Mouse (Mus musculus): ENCODE results near the gene Nkain4.
A peak's percentile ranks its signal among the peaks of the same experiment; 100 is the strongest.

Nkain4 gene

DNA sequence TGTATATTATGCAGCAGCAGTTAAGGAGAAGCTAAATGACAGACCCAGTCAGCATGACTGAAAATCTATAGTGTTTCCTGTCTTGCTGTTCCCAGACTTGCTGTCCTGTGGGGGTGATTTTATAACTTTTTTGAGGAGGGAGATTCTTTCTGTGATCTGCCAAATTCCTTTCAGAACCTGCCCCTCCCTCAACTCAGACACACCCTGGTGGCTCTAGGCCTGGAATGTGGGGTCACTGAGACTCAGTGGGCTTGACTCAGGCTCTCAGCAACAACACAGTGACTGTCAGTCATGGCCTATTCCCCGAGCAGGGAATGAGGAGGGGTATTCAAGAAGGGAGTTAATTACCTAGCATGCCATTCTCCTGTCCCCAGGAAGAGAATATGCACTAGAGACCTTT lies 4.6 kb downstream of the Nkain4 start:
- DNase-seq: no peak

DNA sequence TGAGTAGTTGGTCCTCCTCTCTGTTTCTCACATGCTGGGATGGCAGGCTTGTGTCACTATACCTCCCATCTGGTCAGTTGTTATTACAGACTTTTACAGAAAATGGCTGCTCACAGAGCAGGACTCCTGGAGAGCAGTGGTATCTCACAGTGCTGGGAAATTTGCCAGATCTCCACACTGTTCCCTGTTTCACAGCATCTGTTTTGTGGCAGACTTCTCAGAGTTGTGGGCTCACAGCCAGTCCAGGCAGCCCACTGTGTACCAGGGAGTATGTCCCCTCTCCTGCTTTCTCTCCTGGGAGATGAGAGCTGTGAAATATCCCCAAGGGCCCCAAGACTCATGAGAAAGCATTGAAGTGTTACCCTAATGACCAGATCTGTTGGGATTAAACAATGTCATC lies 12.6 kb downstream of the Nkain4 start:
- DNase-seq: no peak

DNA sequence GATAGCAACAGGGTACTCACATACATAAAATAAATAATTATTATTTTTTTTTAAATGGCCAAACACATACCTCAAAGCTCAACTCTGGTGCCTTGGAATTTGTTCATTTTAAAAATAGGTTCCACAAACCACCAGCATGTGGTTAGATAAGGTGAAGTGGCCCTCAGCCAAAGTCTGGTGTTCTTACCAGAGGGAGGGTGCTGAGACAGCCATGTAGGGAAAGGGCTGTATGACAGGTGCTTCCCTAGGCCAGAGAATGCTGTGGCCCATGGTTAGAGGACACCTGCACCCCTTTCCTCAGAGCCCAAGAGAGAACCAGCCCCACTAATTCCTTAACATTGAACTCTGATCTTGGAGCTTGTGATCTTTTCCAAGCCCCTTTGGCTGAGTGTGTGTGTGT lies 14.3 kb downstream of the Nkain4 start:
- DNase-seq: no peak

DNA sequence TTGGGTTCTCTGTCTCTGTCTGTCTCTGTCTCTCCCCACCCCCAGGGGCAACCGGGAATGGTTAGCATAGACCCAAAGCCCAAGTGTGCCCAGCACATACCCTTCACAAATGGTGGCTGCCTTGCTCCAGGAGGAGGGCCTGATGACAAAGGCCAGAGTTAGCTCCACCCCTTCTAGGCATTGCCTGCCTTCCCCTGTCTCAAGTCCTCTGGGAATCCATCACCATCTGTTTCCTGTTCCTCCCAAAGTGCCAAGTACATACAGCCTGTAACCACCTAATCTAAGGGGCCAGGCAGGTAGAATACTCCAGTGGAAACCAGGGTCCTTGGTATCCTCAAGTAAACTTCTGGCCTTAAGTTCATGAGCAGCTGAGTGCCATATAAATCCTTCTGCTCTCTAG lies 22.1 kb downstream of the Nkain4 start:
- no peak for DNase-seq

DNA sequence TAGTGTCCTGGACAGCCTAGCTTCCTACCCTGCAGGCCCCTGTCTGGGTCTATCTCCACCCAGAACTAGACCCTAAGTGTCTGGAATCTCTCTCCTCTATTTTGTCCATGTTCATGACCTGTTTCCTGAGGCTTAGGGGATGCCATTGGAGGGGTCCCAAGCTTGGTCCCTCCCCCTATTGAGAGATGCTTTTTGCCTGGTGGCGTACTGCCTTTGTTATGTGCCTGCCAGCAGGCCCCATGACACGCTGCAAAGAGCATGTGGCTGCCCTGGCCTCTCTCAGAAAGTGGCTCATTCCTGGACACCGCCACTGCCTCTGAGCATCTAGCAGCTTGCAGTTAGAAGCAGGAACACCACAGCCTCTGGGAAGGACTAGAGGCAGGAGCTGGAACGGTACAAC lies 25.8 kb downstream of the Nkain4 start, which contains the start of gene Birc7:
Gene Birc7 (plus strand): TSS at position 301 of the 400 bp plus-strand sequence.
- no peak for DNase-seq

DNA sequence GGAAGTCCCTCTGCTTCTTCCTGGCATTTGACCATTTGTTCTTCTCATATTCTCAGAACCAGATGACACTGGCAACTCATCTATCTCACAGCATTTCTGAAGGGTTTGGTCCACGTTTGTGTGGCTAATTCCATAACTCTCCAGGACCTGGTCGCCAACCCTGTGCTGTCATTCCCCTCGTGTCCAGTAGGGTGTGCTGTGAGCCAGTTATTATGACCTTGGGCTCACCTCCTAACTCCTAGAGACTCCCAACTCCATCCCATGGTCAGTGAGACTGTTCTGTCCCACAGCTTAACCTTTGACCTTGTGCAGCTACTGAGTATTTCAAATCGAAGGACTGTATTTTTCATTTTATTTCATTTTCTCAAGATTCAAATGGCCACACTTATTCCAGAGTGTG lies 29.3 kb downstream of the Nkain4 start:
- DNase-seq: peak; percentile 78 to 86

DNA sequence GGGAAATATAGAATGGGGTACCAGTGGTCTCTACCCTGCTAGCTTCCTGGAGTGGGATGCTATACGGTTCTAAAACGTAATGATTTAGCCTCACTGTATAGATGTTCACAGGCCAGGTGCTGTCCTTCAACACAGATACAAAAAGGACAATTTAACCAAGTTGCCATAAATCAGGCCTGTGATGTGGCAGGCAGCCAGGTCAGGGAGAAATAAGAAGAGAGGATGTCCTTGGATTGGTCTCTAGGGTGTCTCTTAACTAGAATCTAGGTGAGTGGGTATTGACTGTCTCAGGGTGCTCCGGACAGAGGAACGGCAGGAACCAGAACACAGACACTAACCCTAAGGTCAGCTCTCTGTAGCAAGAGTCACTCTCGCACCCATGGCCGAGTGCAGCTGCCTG lies 31.8 kb downstream of the Nkain4 start:
- no peak for DNase-seq

DNA sequence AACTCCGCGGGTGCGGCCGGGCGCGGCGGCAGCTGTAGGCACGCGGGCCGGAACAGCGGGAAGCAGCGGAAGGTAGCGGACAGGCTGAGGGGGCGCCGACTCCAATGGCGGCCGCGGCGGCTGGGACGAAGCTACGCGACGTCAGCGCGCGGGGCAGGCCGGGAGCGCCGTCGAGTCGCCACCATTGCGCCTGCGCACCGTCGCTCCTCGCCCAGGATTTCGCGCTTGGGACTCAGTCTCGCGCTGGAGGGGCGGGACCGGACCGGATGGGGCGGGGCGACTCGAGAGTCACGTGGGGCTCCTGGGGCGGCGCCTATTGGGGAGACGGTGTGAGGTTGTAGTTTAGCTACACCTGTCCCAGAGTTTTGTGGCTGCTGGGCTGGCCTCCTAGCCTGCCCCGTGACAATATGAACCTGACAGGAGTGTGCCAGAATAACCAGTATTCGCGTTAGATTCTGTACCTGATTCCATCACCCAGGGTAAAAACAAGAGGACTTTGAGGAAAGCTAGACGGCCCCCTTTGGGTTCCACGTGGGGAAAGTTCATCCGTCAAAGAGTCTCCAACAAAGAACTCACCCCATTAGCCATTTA lies 33.6 kb downstream of the Nkain4 start, which contains the start of gene Ythdf1:
Gene Ythdf1 (minus strand): TSS at position 140 of the 591 bp plus-strand sequence.
- peak; percentile 95 to 99 for DNase-seq

DNA sequence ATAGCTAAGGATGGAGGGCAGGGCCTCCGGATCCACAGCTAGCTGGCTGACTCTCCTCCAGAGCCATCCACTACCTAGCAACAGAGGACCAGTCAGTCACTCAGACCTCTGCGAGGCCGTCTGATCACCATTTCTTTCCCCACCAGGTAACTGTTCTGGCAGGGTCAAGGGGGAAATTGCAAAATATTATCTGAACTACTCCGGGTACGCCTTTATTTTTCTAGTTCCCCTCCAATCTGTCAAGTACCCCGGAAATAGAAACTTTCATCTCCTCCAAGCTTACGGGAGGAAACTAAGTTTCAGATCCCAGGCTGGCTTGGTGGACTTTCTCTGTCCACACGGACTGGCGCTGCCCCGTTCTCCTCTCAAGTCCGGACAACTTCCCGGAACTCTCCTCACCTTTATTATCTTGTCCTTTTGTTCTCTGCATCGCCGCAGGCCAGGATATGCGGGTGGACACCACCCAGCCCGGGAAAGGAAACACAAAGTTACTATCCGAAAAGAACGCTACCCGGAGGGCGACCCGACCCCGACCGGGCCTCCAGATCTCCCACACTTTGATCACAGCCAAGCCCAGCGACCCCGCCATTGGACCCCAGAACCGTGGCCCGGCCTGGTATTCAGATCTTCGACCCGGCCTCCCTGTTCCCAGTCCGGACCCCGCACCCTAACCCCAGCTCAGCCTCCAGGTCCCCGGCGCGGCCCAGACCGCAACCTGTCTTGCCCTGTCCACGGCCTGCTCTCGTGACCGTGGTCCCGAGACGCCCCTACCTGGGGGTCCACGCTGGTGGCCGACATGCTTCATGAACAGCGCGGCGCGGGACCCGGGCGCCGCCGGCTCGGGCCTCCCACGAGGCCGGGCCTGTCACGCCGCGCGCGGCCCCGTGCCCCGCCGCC lies 34.3 kb downstream of the Nkain4 start:
- DNase-seq: peak in 1 of 2 experiments; percentile 34

DNA sequence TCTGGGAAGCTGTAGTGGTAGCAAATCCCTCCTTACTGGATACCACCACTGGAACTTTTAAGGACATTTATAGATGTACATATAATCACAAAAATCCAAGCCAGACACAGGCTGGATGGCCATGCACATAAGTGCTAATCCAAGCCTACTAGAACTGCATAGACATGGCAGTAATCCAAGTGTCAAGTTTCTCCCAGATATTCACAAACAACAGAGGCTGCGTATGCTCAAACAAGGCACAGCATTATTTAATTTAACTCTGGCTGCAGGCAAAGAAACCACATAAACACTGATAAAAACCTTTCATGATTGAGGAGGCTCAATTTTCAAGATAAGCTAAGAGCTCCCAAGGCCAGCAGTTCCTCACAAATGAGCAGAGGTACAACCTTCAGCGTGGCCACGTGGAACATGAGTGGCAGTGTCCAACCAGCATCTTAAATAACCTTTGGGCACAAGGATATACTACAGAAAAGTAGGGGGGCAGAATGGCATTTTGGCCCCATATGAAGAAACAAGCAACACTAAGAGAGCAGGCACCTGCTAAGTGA lies 38.5 kb downstream of the Nkain4 start:
- no peak for DNase-seq

DNA sequence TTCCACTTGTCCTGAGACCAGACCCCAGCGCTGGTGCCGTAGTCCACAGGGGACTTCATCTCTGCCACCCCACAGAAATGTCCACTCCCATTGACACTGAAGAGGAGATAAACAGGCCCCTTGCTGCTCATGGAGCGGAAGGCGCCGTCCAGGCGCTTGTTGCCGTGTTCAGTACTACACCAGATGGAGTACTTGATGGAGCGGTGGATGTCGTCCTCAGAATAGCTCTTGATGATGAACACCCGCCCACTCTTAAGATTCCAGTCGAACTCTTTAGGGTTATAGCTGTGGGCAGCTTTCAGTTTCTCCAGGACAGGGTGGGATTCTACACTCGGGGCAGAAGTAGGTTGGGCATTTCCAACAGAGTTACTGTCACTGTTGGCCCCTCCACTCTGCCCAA lies 43.6 kb downstream of the Nkain4 start:
- no peak for DNase-seq

DNA sequence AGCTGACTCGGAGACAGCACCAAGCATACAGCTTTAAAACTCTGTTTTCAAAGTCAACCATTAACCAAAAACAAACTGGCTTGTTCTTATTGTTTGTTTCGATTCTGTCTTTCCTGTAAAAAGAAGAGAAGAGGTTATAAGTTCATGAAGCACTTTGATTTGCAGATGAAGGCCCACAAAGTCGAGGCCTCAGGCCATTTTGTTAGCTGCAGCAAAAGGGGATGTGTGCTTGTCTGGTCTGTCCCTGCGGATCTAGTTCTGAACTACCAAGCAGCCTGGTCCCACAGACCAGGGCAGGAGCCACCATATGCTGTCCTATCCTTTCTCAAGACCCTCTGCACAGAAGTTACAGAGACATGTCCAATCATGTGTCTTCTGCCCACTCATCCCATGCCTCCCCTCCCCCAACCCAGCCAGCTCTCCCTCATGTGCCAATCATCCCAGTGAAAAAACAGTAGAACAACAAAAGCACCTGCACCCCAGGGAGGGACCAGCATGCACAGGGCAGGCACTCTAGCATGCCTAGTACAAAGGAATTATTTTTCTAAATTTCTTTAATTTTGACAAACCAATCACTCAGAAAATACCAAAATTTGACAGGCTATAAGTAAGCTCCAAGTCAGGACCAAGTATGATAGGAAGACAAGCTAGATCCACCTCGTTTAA lies 48.8 kb downstream of the Nkain4 start:
- DNase-seq: no peak

DNA sequence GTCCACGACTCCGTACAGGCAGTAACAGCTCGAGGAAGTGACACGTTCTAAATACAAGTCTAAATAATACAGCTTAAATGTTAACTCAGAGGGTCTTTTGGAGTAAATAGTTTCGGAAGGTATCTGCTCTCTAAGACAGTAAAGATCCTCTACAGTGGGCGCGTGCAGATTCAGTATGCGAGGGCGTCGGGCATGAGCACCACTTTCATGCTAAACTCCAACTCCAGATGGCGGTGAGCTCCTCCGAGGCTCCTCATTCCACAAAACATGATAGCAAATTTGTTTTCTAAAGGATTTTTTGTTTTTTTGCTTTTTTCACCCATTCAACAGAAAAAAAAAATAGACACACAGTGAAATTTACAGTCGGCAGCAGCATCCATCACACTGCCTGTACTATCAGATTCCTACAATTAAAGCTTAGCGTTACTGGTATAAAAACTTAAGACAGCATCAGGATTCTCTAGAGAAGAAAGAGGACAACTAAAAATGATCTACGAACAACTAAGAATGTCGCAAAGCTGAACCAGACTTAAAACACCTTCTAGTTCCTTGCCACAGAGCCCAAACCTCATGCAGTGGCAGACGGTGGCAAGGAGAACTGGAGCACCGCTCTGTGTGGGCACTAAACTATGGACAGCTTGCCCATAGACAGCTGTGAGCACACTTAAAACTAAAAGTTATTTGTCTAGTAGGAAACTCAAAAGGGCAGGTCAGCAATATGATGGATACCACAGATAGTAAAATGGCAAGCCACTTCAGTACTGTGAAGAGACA lies 49.9 kb downstream of the Nkain4 start:
- no peak for DNase-seq

DNA sequence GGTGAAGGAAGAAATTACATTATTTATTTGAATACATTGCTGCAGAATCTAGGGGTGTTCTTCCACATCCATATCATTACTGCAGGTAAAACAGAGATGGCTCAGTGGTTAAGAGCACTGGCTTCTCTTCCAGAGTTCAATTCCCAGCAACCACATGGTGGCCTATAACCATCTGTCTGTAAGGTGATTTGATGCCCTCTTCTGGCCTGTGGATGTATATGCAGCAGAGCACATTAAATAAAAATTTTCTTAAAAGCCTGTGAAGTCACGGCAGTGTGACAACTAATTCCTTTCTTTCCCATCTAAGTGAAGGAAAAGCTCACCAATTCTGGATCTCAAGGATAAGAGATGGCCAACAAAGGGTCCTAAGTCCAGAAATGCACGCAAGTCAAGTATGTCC lies 52.4 kb downstream of the Nkain4 start:
- peak; percentile 53 to 59 for DNase-seq

DNA sequence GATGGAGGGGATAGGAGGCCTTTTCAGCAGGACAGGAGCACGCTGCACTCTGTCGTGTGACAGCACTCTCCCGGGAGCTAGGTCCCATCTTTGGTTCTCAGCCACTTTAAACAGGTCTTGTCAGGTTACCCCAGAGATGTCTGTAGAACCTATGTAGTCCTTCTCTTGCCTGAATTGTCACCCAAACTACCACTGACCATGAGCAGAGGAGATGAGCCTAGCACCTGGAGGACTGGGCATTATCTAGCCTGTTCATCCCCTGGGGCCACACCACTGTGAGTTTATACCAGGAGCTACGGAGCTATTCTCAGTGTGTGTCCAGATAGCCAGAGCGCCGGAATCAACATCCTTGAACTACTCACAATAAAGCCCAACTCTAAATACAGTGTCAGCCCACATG lies 56.6 kb downstream of the Nkain4 start:
- no peak for DNase-seq

DNA sequence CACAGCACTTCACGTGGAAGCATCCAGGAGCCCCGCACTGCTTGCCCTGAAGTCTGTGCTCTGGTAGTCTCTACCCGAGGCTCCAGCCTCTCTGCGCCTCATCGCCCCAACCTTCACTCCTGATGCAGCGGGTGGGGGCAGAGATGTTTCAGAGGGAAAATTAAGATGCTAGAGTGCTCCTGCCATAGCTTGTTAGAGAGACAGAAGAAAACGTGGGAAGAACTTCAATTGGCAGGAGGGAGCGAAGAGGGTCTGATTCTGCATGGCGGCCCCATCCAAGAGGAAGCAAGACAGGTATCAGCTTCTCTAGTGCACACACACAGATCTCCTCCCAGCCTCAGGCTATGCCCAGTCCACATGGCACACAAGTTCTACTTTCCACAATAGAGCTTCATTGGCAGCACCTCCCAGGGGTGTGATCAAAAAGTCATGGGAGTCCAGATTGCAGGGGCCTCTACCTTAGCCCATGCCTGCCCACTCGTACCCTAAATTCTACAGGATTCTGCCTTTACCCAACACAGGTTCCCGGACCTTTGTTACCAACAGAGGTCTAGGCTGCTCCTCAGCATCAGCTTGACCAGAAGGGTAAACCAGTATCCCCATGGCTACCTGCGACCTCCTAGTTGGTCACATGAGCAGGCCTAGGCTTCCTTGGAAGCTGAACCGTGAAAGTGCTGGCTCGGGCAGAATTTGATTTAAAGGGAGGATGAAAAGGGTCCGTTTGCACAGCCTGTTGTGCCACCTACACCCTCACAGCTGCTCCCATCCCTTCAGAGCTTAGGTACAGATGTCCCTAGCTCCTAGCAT lies 57.5 kb downstream of the Nkain4 start:
- DNase-seq: peak in 1 of 2 experiments; percentile 46

DNA sequence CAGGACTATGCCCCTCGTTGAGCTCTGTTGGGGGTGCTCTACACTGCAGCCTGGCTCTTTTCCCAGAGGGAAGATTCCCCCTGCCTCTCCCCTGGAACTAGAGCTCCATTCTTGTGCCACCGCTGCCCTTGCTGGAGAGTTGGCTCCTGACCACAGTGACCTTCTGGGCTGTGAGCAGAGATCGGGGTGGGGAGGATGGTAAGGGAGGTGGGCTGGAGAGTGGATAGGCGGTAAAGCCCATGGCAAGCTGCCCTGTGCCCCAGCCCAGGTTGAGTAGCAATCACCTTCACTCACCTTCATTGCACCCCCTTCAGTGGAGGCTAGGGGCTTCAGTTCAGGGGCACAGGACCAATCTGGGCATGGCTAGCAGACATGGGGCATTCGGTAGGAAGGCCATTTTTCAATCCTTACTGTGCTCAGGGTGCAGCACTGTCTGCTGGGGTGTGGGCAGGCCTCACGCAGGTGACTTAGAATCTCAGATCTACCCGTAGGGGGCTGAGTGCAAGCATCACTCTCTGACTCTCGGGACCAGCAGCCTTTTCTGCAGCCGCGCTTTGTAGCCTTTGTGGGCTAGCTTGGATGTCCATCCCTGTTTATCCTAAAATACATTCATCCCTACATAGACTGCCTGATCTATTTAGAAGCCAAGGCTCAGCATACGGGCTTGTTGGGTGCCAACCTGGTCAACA lies 58.5 kb downstream of the Nkain4 start:
- peak; percentile 51 to 54 for DNase-seq

DNA sequence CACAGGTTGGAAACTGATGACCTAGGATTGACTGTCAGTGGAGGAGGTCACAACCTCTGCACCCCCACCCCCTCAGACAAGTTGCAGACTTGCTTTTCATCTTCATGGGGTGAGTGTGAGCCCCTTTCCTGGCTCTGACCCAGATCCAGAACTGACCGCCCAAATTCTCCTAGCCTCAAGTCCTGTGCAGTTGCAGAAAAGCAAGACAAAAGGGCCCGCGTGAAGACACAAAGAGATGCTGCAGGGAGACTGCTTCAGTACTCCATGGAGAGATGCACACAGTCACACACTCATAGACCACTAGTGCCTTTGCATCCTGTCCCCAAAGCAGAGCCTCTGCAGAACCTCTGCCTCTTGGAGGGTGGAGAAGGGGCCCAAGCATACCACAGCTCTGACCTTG lies 59.2 kb downstream of the Nkain4 start:
- DNase-seq: peak; percentile 45 to 62

DNA sequence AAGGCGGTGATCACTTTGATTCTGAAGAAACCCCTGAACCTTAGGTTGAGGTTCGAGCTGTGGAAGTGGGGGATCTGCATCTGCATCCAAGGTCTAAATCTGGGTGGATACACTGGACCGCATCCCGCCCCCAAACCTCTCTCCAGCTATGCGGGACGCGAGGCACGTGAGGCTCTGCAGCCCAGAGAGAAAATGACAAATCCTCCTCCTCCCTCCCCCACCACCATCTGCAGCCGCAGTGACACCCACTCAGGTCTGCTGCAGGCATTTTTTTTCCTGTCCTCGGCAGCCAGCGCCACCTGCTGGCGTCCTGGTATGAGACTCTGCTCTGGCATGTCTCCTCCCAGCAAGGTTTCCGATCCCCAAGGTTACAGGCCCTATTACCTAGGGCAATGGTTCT lies 59.8 kb downstream of the Nkain4 start:
- peak; percentile 96 to 98 for DNase-seq

DNA sequence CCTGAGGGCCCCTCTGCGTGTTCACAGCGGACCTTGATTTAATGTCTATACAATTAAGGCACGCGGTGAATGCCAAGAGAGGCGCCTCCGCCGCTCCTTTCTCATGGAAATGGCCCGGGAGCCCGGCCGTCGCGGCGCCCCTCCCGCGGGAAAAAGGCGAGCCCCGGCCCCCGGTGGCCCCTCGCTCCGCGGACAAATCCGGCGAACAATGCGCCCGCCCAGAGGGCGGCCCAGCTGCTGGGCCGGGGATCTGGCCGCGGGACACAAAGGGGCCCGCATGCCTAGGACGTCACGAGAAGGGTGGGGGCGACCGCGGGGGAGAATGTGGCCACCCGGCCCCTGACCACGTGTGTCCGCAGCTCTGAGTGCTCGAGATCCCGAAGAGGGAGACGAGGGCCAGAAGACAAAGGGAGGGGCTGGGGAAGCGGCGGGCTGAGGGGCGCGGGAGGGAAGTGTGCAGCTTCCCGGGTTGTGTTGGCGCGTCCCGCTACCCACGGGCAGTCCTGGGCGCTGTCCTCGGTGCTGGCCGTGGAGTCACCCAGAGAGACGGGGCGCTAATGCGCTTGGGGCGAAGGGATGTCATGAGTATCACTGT lies 60.4 kb downstream of the Nkain4 start:
- peak; percentile 76 to 78 for DNase-seq

All from cerebellum, adult 18-20 months (tissue).